Mouse (Mus musculus) cortical plate, adult 2 months (tissue): ENCODE measurements at regions not wholly inside any gene's neighbourhood (a gene's known extent, or its start where the extent isn't known, plus 50 kb on each side); places are given as distances from the start of the nearest gene placed in this dataset.

Experiments
- CTCF ChIP-seq: fragments of 200-500 bp; IDR thresholded peaks from 2 replicates; pipeline ENCODE4 v1.5.1; 2011; ENCODE audit warnings: mild to moderate bottlenecking, control low read depth, low read length; ENCODE audit not compliant: insufficient read depth; ENCODE audit errors: extremely low read depth
- POLR2A ChIP-seq: fragments of 200-500 bp; IDR thresholded peaks from 2 replicates; pipeline ENCODE4 v1.6.1; 2011; ENCODE audit warnings: mild to moderate bottlenecking, low read length, control low read depth; ENCODE audit not compliant: insufficient read depth; ENCODE audit errors: extremely low read depth

GRCm38 (mm10) chr15:7747586-7747985 is 63.1 kb upstream of the Gdnf start:
- TF ChIP-seq CTCF (no peak), POLR2A (no peak)
